Mouse (Mus musculus): ENCODE data around the gene Bard1.

Bard1 gene

GRCm38 (mm10) chr1:71102344-71103173 lies at the start of gene Bard1:
TSS of gene Bard1 (minus strand) at chr1:71103146.
- DNase-seq = peak; percentile 99

GRCm38 (mm10) chr1:71127171-71127570 lies 24.2 kb upstream of the Bard1 start:
- no peak for DNase-seq

GRCm38 (mm10) chr1:71118511-71118910 lies 15.6 kb upstream of the Bard1 start:
- no peak for DNase-seq

GRCm38 (mm10) chr1:71117253-71117652 lies 14.3 kb upstream of the Bard1 start:
- DNase-seq = no peak

- no peak for DNase-seq
Observed at GRCm38 (mm10) chr1:71115781-71116180, 12.8 kb upstream of the Bard1 start.

- DNase-seq = no peak
Observed at GRCm38 (mm10) chr1:71109858-71110257, 6.9 kb upstream of the Bard1 start.

GRCm38 (mm10) chr1:71106127-71106526 lies 3.2 kb upstream of the Bard1 start:
- DNase-seq = no peak

- DNase-seq = peak; percentile 28
Observed at GRCm38 (mm10) chr1:71105724-71106123, 2.8 kb upstream of the Bard1 start.

GRCm38 (mm10) chr1:71103174-71103864 lies 373 bp upstream of the Bard1 start:
- DNase-seq = peak; percentile 71

GRCm38 (mm10) chr1:71101369-71101970 lies 1.5 kb downstream of the Bard1 start:
- DNase-seq = peak; percentile 32

GRCm38 (mm10) chr1:71100591-71101368 lies 2.2 kb downstream of the Bard1 start:
- no peak for DNase-seq

GRCm38 (mm10) chr1:71099945-71100515 lies 2.9 kb downstream of the Bard1 start:
- DNase-seq = no peak

GRCm38 (mm10) chr1:71096031-71096430 lies 6.9 kb downstream of the Bard1 start:
- peak; percentile 48 for DNase-seq

GRCm38 (mm10) chr1:71095211-71095805 lies 7.6 kb downstream of the Bard1 start:
- DNase-seq = no peak

GRCm38 (mm10) chr1:71075651-71076050 lies 27.3 kb downstream of the Bard1 start:
- no peak for DNase-seq

- no peak for DNase-seq
Observed at GRCm38 (mm10) chr1:71070771-71071170, 32.2 kb downstream of the Bard1 start.

- no peak for DNase-seq
Observed at GRCm38 (mm10) chr1:71068728-71069304, 34.1 kb downstream of the Bard1 start.

GRCm38 (mm10) chr1:71063885-71064492 lies 39.0 kb downstream of the Bard1 start:
- DNase-seq = no peak

GRCm38 (mm10) chr1:71056143-71056542 lies 46.8 kb downstream of the Bard1 start:
- DNase-seq = no peak

GRCm38 (mm10) chr1:71055454-71055853 lies 47.5 kb downstream of the Bard1 start:
- DNase-seq = no peak

GRCm38 (mm10) chr1:71052756-71053155 lies 50.2 kb downstream of the Bard1 start:
- no peak for DNase-seq

Data from liver (tissue).